Mouse (Mus musculus): ENCODE measurements around the gene Pcsk2. TPM values are rescaled to one million over a fixed set of nuclear protein-coding genes. Genes with fewer than 3 reads are reported as not detected.

Pcsk2 gene
- polyA plus RNA-seq, 1 experiment from 2014 or later, result 11.4 TPM

GRCm38 (mm10) chr2:143789911-143790310, 244.0 kb downstream of the Pcsk2 start:
- Histone ChIP-seq H3K9me3 (replicated peaks; ENCODE audit: control insufficient read depth, low read length) (no peaks in the 10 kb centered on the region), H3K4me1 (ENCODE audit: control insufficient read depth, insufficient read depth, low read length) (no peaks in the 10 kb centered on the region), H3K27me3 (replicated peaks; ENCODE audit: control insufficient read depth, insufficient read depth, low read length) (no peaks in the 10 kb centered on the region), H3K4me3 (ENCODE audit: low read depth, low read length) (no peak overlapping the region), H3K36me3 (ENCODE audit: control insufficient read depth, insufficient read depth, low read length) (no peaks in the 10 kb centered on the region), H3K9ac (ENCODE audit: low read length) (no peak overlapping the region), H3K27ac (ENCODE audit: low read depth, low read length) (no peak overlapping the region), H3K4me2 (ENCODE audit: low read length) (no peak overlapping the region)
- WGBS, result 87% methylated on average over 5 of the region's 5 CpGs
- ATAC-seq (no peak), DNase-seq (ENCODE audit: low spot score) (no peak)

- H3K4me1 ChIP-seq (ENCODE audit: control insufficient read depth, insufficient read depth, low read length), result no peaks in the 10 kb centered on the region
- H3K4me3 ChIP-seq (ENCODE audit: low read depth, low read length), result no peak overlapping the region
- H3K9ac ChIP-seq (ENCODE audit: low read length), result no peak overlapping the region
- no peaks in the 10 kb centered on the region for H3K9me3 ChIP-seq (replicated peaks; ENCODE audit: control insufficient read depth, low read length)
- H3K36me3 ChIP-seq (ENCODE audit: control insufficient read depth, insufficient read depth, low read length), result no peaks in the 10 kb centered on the region
- 92% methylated on average over 4 of the region's 4 CpGs for WGBS
- H3K4me2 ChIP-seq (ENCODE audit: low read length), result no peak overlapping the region
- H3K27ac ChIP-seq (ENCODE audit: low read depth, low read length), result no peak overlapping the region
- DNase-seq (ENCODE audit: low spot score) (no peak), ATAC-seq (no peak)
- H3K27me3 ChIP-seq (replicated peaks; ENCODE audit: control insufficient read depth, insufficient read depth, low read length), result no peaks in the 10 kb centered on the region
These were observed 249.9 kb downstream of the Pcsk2 start for GRCm38 (mm10) chr2:143795858-143796257.

- WGBS, result 71% methylated on average over 4 of the region's 4 CpGs
- no peak for ATAC-seq
- H3K4me3 ChIP-seq (ENCODE audit: low read depth, low read length), result no peak overlapping the region
- no peak overlapping the region for H3K27ac ChIP-seq (ENCODE audit: low read depth, low read length)
- H3K4me1 ChIP-seq (ENCODE audit: control insufficient read depth, insufficient read depth, low read length), result no peaks in the 10 kb centered on the region
- H3K9ac ChIP-seq (ENCODE audit: low read length), result no peak overlapping the region
- no peaks in the 10 kb centered on the region for H3K36me3 ChIP-seq (ENCODE audit: control insufficient read depth, insufficient read depth, low read length)
- H3K4me2 ChIP-seq (ENCODE audit: low read length), result no peak overlapping the region
- no peaks in the 10 kb centered on the region for H3K9me3 ChIP-seq (replicated peaks; ENCODE audit: control insufficient read depth, low read length)
- no peaks in the 10 kb centered on the region for H3K27me3 ChIP-seq (replicated peaks; ENCODE audit: control insufficient read depth, insufficient read depth, low read length)
- no peak for DNase-seq (ENCODE audit: low spot score)
These were observed 250.5 kb downstream of the Pcsk2 start for GRCm38 (mm10) chr2:143796335-143797013.

- DNase-seq (ENCODE audit: low spot score) (no peak), ATAC-seq (no peak)
- H3K4me3 ChIP-seq (ENCODE audit: low read depth, low read length), result no peak overlapping the region
- WGBS, result 90% methylated on average over 5 of the region's 5 CpGs
- no peak overlapping the region for H3K4me2 ChIP-seq (ENCODE audit: low read length)
- no peaks in the 10 kb centered on the region for H3K36me3 ChIP-seq (ENCODE audit: control insufficient read depth, insufficient read depth, low read length)
- no peaks in the 10 kb centered on the region for H3K4me1 ChIP-seq (ENCODE audit: control insufficient read depth, insufficient read depth, low read length)
- no peaks in the 10 kb centered on the region for H3K9me3 ChIP-seq (replicated peaks; ENCODE audit: control insufficient read depth, low read length)
- H3K27ac ChIP-seq (ENCODE audit: low read depth, low read length), result no peak overlapping the region
- H3K9ac ChIP-seq (ENCODE audit: low read length), result no peak overlapping the region
- H3K27me3 ChIP-seq (replicated peaks; ENCODE audit: control insufficient read depth, insufficient read depth, low read length), result no peaks in the 10 kb centered on the region
These were observed 255.1 kb downstream of the Pcsk2 start for GRCm38 (mm10) chr2:143801097-143801496.

GRCm38 (mm10) chr2:143806140-143806923, 260.4 kb downstream of the Pcsk2 start:
- no peaks in the 10 kb centered on the region for H3K4me1 ChIP-seq (ENCODE audit: control insufficient read depth, insufficient read depth, low read length)
- WGBS, result 66% methylated on average over 15 of the region's 15 CpGs
- no peak overlapping the region for H3K4me3 ChIP-seq (ENCODE audit: low read depth, low read length)
- no peaks in the 10 kb centered on the region for H3K9me3 ChIP-seq (replicated peaks; ENCODE audit: control insufficient read depth, low read length)
- H3K9ac ChIP-seq (ENCODE audit: low read length), result no peak overlapping the region
- ATAC-seq (no peak), DNase-seq (ENCODE audit: low spot score) (no peak)
- H3K4me2 ChIP-seq (ENCODE audit: low read length), result no peak overlapping the region
- H3K36me3 ChIP-seq (ENCODE audit: control insufficient read depth, insufficient read depth, low read length), result no peaks in the 10 kb centered on the region
- H3K27ac ChIP-seq (ENCODE audit: low read depth, low read length), result no peak overlapping the region
- no peaks in the 10 kb centered on the region for H3K27me3 ChIP-seq (replicated peaks; ENCODE audit: control insufficient read depth, insufficient read depth, low read length)

- no peak overlapping the region for H3K4me3 ChIP-seq (ENCODE audit: low read depth, low read length)
- 77% methylated on average over 9 of the region's 9 CpGs for WGBS
- ATAC-seq, result no peak
- H3K36me3 ChIP-seq (ENCODE audit: control insufficient read depth, insufficient read depth, low read length), result no peaks in the 10 kb centered on the region
- H3K9ac ChIP-seq (ENCODE audit: low read length), result no peak overlapping the region
- H3K9me3 ChIP-seq (replicated peaks; ENCODE audit: control insufficient read depth, low read length), result no peaks in the 10 kb centered on the region
- DNase-seq (ENCODE audit: low spot score), result no peak
- H3K27me3 ChIP-seq (replicated peaks; ENCODE audit: control insufficient read depth, insufficient read depth, low read length), result no peaks in the 10 kb centered on the region
- no peak overlapping the region for H3K27ac ChIP-seq (ENCODE audit: low read depth, low read length)
- no peak overlapping the region for H3K4me2 ChIP-seq (ENCODE audit: low read length)
- H3K4me1 ChIP-seq (ENCODE audit: control insufficient read depth, insufficient read depth, low read length), result no peaks in the 10 kb centered on the region
These were observed 261.1 kb downstream of the Pcsk2 start for GRCm38 (mm10) chr2:143806924-143807664.

GRCm38 (mm10) chr2:143808789-143809188, 262.8 kb downstream of the Pcsk2 start:
- WGBS, result 64% methylated on average over 5 of the region's 5 CpGs
- no peak for DNase-seq (ENCODE audit: low spot score)
- H3K27me3 ChIP-seq (replicated peaks; ENCODE audit: control insufficient read depth, insufficient read depth, low read length), result no peaks in the 10 kb centered on the region
- no peak overlapping the region for H3K27ac ChIP-seq (ENCODE audit: low read depth, low read length)
- no peaks in the 10 kb centered on the region for H3K4me1 ChIP-seq (ENCODE audit: control insufficient read depth, insufficient read depth, low read length)
- no peaks in the 10 kb centered on the region for H3K36me3 ChIP-seq (ENCODE audit: control insufficient read depth, insufficient read depth, low read length)
- H3K9ac ChIP-seq (ENCODE audit: low read length), result no peak overlapping the region
- no peak overlapping the region for H3K4me2 ChIP-seq (ENCODE audit: low read length)
- no peak for ATAC-seq
- H3K9me3 ChIP-seq (replicated peaks; ENCODE audit: control insufficient read depth, low read length), result no peaks in the 10 kb centered on the region
- H3K4me3 ChIP-seq (ENCODE audit: low read depth, low read length), result no peak overlapping the region

- no peaks in the 10 kb centered on the region for H3K36me3 ChIP-seq (ENCODE audit: control insufficient read depth, insufficient read depth, low read length)
- DNase-seq (ENCODE audit: low spot score), result no peak
- no peak overlapping the region for H3K4me3 ChIP-seq (ENCODE audit: low read depth, low read length)
- H3K9ac ChIP-seq (ENCODE audit: low read length), result no peak overlapping the region
- no peaks in the 10 kb centered on the region for H3K9me3 ChIP-seq (replicated peaks; ENCODE audit: control insufficient read depth, low read length)
- H3K4me2 ChIP-seq (ENCODE audit: low read length), result no peak overlapping the region
- H3K4me1 ChIP-seq (ENCODE audit: control insufficient read depth, insufficient read depth, low read length), result no peaks in the 10 kb centered on the region
- WGBS, result 79% methylated on average over 4 of the region's 4 CpGs
- H3K27me3 ChIP-seq (replicated peaks; ENCODE audit: control insufficient read depth, insufficient read depth, low read length), result no peaks in the 10 kb centered on the region
- H3K27ac ChIP-seq (ENCODE audit: low read depth, low read length), result no peak overlapping the region
- ATAC-seq, result no peak
These were observed 266.3 kb downstream of the Pcsk2 start for GRCm38 (mm10) chr2:143812262-143812661.
